Mouse (Mus musculus): ENCODE measurements at regions not wholly inside any gene's neighbourhood (a gene's known extent, or its start where the extent isn't known, plus 50 kb on each side); places are given as distances from the start of the nearest gene placed in this dataset.

- no peak for DNase-seq (ENCODE audit: inconsistent age in 2 of 2, low spot score in 1 of 2)
These were observed 123.3 kb upstream of the Gm10801 start for GRCm38 (mm10) chr2:98538690-98539089.

- DNase-seq (ENCODE audit: inconsistent age in 2 of 2, low spot score in 1 of 2) = peak; percentile 4 to 74
These were observed 96.2 kb upstream of the Gm10801 start for GRCm38 (mm10) chr2:98565871-98566270.

Measured in adrenal gland, adult (tissue).